Mouse (Mus musculus) lung, postnatal 14 days (tissue): ENCODE results near the gene Olfr318.
"Not testable (repeated sequence)": the region's sequence is repeated elsewhere in the genome, so short reads cannot be mapped to it uniquely, and the experiment has no call there.

Source experiments
- DNase-seq: peaks from one replicate; pipeline ENCODE4 v3.0.0; 2021

The Olfr318 gene

DNA sequence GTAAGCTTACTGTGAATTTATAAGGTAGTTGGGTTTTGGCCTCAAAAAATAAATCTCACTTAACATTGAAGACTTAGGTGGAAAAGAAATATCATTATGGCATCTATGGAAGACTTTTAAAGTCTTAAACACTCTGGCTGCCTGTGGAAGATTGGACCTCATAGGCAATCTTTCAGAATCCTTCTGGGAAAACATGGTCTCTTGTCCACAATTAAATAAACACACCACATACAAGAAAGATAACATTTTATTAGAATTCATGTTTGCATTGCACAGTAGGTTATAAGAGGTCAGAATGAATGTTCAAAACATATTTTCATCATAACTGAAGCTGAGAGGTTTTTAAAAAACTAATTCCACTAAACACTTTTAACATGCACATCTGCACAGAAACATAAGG lies at the start of gene Olfr318:
Olfr318 (minus strand) TSS at position 101 of the 400 bp plus-strand sequence.
- no peak for DNase-seq

DNA sequence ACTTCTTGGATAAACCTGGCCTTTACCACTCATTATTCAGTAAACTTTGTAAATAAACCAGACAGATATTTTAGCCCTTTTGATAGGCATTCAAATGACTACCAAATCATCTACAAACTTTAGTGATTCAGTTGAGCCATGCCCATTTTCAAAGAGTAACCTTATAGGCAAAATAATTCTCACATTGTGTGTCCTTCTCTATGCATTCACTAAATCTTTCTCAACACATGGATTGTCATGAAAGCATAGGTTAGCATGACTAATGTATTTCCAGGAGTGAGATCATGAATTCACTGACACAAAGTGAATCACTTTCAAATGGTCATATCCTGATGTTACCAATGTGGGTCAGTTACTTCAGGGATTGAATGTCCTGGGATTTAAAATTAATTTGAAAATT lies 49.1 kb upstream of the Olfr318 start, which contains the start of gene Olfr315:
Olfr315 (plus strand) TSS at position 301 of the 400 bp plus-strand sequence.
- DNase-seq: no peak

DNA sequence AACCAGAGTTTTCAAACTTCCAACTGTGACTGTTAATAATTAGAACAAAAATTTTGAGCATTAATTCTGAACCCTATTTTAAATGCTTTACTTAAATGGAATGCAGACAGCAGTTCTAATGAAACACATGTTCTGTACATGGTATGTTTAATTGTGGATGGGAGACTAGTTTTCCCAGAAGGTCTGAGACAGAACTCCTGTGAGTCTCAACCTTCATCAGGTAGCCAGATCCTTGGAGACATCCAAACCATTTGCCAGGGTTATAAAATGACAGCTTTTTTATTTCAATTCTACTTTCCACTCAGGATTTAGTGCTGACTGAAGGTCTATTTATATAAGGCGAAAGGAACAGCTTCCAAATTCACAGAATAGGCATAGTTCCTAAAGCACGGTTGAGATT lies 28.6 kb upstream of the Olfr318 start, which contains the start of gene Olfr316:
Olfr316 (plus strand) TSS at position 301 of the 400 bp plus-strand sequence.
- no peak for DNase-seq

DNA sequence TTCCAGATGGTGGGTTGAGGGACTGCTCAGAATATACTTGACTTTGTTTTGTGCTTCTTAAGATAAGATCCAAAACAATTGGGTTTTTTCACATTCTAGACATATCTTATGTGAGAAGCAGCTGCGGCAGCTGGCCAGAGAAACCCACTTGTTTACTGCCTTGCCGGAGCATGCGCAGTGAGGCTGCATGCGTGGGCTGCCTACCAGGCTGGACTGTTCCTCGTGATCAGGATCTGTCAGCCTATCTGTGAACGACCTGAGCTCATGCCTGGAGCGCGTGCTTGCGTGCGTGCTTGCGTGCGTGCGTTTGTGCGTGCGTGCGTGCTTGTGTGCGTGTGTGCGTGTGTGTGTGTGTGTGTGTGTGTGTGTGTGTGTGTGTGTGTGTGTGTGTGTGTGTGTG lies 27.3 kb upstream of the Olfr318 start:
- not testable (repeated sequence) for DNase-seq

DNA sequence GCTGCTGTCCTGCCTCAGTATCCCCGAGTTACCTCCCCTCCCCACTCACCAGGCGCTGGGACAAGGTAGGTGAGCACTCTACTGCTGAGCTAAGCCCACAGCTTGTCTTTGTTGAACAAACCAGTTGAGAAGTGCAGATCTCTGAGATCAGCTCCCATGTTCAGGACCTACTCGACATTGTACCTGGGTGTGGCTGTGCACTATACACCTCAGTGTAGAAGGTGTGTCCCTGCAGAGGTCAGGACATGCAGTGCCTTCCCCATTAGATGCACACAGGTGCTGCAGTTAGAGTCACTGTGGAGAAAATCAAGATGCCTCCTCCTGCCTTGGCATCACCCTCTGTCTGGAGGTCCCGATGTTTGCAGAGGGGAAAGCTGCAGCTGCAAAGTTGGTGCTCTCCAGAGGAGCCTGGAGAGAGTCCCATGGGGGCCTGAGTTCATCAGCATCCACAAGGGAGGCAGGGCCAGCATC lies 15.0 kb upstream of the Olfr318 start, which contains the start of gene Olfr317:
Olfr317 (minus strand) TSS at position 421 of the 471 bp plus-strand sequence.
- no peak for DNase-seq

DNA sequence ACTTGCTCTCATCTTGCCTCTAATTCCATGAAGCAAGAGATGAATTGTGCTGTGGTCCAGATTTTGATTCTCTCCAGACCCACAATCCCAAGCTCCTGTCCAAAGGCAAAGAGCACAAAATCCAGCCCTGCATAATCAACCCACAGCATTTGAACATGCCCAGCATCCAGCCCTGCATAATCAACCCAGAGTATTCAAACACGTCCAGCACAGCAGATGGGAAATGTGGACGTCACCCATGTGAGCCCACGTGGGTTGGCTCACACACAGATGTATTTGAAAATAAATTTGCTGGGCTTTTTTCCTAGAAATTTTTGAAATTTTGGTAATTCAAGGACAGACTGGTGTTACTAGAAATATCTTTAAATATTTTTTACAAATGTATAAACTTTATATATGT lies 9.6 kb upstream of the Olfr318 start:
- DNase-seq: peak; percentile 4

DNA sequence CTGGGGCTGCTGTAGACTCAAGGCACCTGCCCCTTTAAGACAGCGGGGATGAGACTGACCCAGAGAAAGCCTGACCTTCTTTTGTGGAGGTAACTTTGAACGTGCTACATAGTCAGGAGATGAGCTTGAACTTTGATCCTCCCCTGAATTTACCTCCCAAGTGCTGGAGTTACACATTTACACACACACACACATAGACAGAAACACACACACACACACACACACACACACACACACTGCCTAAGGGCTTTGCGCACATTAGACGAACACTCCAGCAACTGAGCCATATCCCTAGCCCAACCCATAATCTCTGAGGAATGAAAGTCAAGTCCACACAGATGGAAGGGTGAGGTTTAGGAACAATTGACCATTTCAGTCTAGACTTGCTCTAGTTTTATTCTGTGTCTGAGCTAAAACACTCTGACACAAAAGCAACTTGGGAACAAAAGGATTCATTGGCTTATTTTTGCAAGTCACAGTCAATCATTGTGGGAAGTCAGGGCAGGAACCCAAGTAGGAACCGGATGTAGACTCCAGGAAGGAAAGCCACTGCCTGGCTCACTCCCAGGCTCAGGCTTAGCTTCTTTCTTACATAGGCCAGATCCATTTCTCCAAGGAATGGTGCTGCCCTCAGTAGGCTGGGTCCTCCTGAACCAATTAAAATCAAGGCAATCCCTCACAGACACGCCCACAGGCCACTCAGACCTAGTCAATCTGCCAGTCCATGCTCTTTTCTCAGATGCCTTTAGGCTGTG lies 4.3 kb upstream of the Olfr318 start:
- not testable (repeated sequence) for DNase-seq

DNA sequence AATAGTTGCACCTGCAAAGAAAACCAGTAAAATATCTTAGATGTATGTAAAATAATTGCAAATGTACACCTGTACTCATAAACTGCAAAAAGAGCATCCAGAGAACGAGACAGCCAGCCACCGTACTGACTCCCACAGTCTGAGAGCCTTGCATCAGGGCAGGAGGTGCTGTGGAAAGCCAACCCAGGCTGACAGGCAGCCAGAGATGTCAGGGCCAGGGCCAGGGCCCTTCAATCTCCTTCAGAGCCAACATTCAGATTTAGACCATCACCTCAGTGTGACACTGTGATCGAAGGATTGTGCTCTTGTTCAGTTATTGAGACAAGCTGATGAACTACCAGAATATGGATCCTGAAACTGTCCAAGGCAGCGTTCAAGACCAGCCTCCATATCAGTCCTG lies 4.1 kb downstream of the Olfr318 start:
- no peak for DNase-seq

DNA sequence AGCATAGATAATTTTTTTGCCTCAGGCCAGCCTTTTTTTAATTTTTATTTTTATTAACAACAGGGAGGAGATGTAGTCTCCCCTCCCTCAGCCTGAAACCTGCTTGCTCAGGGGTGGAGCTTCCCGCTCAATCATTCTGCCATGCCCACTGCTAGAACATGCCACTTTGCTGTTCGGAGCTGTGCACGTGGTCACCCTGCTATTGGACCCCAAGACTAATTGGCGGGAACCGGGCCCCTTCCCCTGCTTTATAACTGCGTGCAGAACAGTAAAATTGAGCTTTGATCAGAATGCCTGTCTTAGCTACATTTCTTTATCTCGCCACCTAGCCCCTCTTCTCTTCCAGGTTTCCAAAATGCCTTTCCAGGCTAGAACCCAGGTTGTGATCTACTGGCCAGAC lies 6.1 kb downstream of the Olfr318 start:
- DNase-seq: not testable (repeated sequence)

DNA sequence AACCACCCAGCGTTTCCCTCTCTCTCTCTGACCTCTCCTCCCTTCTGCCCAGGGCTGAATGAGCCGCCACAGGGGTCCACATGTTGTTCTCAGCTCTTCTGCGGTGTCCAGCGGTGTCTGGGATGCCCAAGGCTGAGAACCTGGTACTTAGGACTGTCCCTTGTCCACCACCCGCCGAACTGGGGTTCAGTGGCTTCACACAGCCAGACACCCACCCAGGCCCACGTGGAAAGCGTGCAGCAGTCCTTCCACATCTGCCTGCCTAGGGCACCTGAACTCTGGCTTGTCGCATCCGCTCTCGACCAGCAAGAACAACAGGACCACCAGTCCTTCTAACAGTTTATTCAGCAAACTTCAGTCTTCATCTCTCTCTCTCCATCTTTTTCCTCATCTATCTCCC lies 14.7 kb downstream of the Olfr318 start:
- DNase-seq: no peak

DNA sequence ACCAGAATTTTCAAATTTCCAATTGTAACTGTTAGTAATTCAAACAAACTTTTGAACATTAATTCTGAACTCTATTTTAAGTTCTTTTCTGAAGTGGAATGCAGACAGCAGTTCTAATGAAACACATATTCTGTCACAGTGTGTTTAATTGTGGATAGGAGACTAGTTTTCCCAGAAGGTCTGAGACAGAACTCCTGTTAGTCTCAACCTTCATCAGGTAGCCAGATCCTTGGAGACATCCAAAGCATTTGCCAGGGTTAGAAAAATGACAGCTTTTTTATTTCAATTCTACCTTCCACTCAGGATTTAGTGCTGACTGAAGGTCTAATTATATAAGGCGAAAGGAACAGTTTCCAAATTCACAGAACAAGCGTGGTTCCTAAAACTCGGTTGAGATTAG lies 25.0 kb downstream of the Olfr318 start, which contains the start of gene Olfr319:
Olfr319 (plus strand) TSS at position 301 of the 400 bp plus-strand sequence.
- DNase-seq: no peak

DNA sequence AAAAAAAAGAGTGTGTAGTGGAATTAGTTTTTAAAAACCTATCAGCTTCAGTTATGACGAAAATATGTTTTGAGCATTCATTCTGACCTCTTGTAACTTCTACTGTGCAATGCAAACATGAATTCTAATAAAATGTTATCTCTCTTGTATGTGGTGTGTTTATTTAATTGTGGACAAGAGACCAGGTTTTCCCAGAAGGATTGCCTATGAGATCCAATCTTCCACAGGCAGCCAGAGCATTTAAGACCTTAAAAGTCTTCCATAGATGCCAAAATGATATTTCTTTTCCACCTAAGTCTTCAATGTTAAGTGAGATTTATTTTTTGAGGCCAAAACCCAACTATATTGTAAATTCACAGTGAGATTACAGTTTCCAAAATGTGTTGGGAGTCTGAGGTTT lies 43.0 kb downstream of the Olfr318 start, which contains the start of gene Olfr320:
Olfr320 (plus strand) TSS at position 301 of the 400 bp plus-strand sequence.
- no peak for DNase-seq

DNA sequence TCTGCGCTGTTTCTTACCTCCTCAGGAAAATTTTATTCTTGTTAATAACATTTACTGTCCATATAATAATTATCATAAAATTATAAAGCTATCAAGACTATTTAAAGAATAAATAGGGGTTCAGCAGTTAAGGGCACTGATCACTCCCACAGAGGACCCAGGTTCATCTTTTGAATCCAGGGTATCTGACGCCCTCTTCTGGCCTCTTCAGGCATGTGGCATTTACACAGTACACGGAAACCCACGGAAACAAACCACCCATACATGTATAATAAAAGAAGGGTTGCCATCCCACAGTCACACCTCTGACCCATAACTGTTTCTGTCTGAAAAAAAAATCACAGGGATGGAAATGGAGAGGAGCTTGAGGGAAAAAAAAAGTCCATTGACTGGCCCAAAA lies 52.0 kb downstream of the Olfr318 start:
- DNase-seq: no peak

DNA sequence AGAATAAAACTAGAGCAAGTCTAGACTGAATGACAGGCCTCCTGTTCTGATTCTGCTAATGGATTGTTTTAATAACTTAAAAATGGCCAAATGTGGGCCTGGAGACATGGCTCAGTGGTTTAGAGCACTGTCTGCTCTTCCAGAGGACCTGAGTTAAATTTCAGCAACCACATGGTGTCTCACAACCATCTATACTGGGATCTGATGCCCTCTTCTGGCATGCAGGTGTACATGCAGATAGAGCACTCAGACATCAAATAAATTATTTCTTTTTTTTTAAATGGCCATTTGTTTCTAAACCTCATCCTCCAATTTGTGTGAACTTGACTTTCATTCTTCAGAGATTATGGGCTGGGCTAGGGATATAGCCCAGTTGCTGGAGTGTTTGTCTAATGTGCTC lies 54.6 kb downstream of the Olfr318 start:
- no peak for DNase-seq
